Mouse (Mus musculus): ENCODE measurements around the gene Ppargc1a.

DNA sequence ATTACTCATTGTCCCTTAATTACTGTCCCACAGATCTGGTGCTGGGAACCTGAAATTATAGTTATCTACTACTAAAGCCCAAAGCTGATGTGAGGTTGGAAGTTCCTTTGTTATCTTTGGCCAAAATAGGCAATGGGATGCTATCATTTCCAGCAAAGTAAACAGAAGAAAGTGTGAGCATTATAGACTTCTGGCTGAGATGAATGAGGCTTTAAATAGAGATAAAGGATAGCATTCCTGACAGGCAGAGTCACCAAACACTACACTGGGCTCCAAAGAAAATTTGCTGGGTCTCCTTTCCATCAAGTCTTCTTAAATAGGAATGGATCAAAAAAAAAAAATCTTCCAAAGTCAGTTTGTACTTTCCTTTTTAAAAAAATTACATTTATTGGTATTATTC is 87.7 kb downstream of the Ppargc1a start:
- no peak for TF ChIP-seq POLR2A (IDR thresholded peaks at IDR 0.05; ENCODE audit: low read depth, low read length)
- no peak for TF ChIP-seq CTCF (conservative IDR thresholded peaks at IDR 0.05; ENCODE audit: insufficient read depth, insufficient read length, low read depth, low read length)

All from kidney, adult 2 months (tissue).